Mouse (Mus musculus): ENCODE results near the gene Ceacam9. TPM values are rescaled to one million over a fixed set of nuclear protein-coding genes. Genes with fewer than 3 reads are reported as not detected.
A peak's percentile ranks its signal among the peaks of the same experiment; 100 is the strongest.

Gene Ceacam9
- total and polyA plus RNA-seq, 2 experiments from 2014 or later = not detected

DNA sequence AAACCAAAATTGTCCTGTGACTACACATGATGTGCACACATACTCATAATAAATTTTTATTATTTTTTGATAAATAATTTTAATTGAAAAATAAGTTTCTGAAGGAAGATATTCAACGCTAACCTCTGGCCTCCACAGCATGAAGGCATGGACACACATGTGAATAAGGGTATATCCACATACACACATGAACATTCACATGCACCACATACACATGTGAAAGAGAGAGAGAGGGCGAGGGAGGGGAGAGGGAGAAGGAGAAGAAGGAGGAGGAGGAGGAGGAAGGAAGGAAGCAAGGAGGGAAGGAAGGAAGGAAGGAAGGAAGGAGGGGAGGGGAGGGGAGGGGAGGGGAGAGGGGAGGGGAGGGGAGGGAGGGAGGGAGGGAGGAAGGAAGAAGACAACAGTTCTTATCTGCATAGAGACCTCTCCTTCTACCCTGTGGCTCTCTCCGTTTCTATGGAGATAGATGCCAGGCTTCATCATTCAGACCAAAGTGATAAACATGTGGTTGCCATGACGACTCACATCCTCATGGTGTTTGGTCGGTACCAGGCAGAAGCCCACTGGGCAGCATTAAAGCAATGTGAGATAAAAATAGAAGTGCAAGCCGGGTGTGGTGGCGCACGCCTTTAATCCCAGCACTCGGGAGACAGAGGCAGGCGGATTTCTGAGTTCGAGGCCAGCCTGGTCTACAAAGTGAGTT is 37.3 kb downstream of the Ceacam9 start:
- 69% methylated on average over 10 of the region's 11 CpGs for WGBS
- H3K4me3 ChIP-seq (ENCODE audit: low read depth, low read length) = no peak overlapping the region

DNA sequence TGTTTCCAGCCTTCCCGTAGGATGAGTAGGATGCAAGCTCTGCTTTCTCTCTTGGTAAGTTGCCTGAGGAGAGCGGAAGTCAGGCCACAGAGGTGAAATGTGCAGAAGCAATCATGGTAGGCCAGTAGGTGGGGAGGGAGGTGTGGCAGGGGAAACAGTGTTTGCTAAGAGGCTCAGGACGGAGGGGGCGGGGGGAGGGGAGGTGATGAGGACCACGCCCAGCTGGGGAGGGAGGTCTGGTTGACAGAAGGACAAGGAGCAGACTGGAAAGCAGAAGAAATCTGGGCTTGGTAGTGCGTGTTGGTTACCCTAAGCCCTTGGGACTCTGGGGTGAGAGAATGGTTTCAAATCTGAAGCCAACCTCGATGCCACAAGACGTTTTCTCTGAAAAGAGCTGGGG is 38.6 kb downstream of the Ceacam9 start:
- H3K27ac ChIP-seq (ENCODE audit: low read depth) = peak overlapping the region; percentile 90; the same call in 1 of the 2 replicates
- peak; percentile 38 for ATAC-seq (ENCODE audit: insufficient read depth, low read depth)
- H3K4me3 ChIP-seq (ENCODE audit: low read depth, low read length) = no peak overlapping the region
- no peak; the same call in 1 of the 2 replicates for TF ChIP-seq EP300 (IDR thresholded peaks at IDR 0.05; ENCODE audit: low read depth)
- DNase-seq (ENCODE audit: low spot score) = no peak
- no peaks in the 10 kb centered on the region for H3K9me3 ChIP-seq (replicated peaks; ENCODE audit: control insufficient read depth, low read length)
- 28% methylated on average over 8 of the region's 8 CpGs for WGBS
- H3K27me3 ChIP-seq (ENCODE audit: control insufficient read depth, insufficient read depth, low read length) = no peaks in the 10 kb centered on the region
- no peak overlapping the region for H3K9ac ChIP-seq (replicated peaks; ENCODE audit: low read depth, low read length)
- no peaks in the 10 kb centered on the region for H3K36me3 ChIP-seq (replicated peaks; ENCODE audit: control insufficient read depth, insufficient read depth, low read length)
- H3K4me2 ChIP-seq (ENCODE audit: low read depth, low read length) = no peak overlapping the region
- peaks cover 7% of the 10 kb centered on the region for H3K4me1 ChIP-seq (ENCODE audit: control insufficient read depth, insufficient read depth)

More for the DNA sequence above, 37.3 kb downstream of the Ceacam9 start:
- no peak for TF ChIP-seq CTCF (IDR thresholded peaks at IDR 0.05; ENCODE audit: low read depth)
- no peak for TF ChIP-seq EP300 (IDR thresholded peaks at IDR 0.05; ENCODE audit: low read depth)
- Histone ChIP-seq H3K4me2 (ENCODE audit: low read depth, low read length) (no peak overlapping the region), H3K27me3 (ENCODE audit: control insufficient read depth, insufficient read depth, low read length) (no peaks in the 10 kb centered on the region), H3K36me3 (replicated peaks; ENCODE audit: control insufficient read depth, insufficient read depth, low read length) (no peaks in the 10 kb centered on the region), H3K9ac (replicated peaks; ENCODE audit: low read depth, low read length) (no peak overlapping the region), H3K4me1 (ENCODE audit: control insufficient read depth, insufficient read depth) (peaks cover 7% of the 10 kb centered on the region), H3K27ac (ENCODE audit: low read depth) (no peak overlapping the region), H3K9me3 (replicated peaks; ENCODE audit: control insufficient read depth, low read length) (no peaks in the 10 kb centered on the region)
- DNase-seq (ENCODE audit: low spot score) = no peak
- ATAC-seq (ENCODE audit: insufficient read depth, low read depth) = no peak

DNA sequence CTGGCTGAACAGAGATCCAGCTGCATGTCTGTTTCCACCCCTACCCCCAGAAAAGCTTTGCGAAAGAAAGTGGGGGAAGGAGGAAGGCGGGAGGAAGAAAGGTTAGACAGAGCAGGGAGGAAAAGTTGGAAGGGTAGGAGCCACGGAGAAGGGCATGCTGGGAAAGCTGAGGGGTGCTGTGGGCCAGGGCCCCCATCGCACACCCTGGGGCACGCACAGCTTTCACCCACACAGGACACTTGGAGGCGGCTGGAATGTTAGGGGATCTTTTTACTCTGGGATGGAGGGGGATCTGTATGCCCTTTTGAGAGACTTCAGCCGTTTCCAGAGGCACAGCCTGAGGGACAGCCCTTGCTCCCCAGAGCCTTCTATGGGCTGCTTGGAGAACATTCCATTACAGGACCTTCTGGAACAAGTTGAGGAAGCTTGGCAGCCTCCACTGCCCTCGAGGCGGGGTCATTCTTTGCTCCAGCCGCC is 39.3 kb downstream of the Ceacam9 start:
- Histone ChIP-seq H3K4me3 (ENCODE audit: low read depth, low read length) (no peak overlapping the region), H3K4me1 (ENCODE audit: control insufficient read depth, insufficient read depth) (peaks cover 7% of the 10 kb centered on the region)

DNA sequence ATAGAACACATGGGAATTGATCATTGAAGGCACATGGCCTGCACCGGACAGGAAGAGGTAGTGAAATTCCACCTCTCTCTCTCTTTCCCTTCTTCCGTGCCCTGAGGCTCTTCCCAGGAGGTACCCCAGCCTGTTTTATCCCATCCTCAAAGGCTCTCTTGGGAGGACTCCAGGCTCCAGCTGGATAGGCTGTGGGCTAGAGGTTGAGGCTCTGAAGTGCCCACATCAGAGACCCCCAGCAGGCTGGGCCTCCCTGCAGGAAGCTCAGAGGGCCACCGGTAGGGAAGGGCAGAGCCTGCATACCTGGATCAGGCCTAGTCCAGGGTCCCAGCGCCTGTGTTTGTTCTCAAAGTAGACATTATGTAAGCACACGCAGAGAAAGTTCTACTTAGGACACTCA is 39.9 kb downstream of the Ceacam9 start:
- Histone ChIP-seq H3K36me3 (replicated peaks; ENCODE audit: control insufficient read depth, insufficient read depth, low read length) (no peaks in the 10 kb centered on the region), H3K9me3 (replicated peaks; ENCODE audit: control insufficient read depth, low read length) (no peaks in the 10 kb centered on the region), H3K4me1 (ENCODE audit: control insufficient read depth, insufficient read depth) (peaks cover 7% of the 10 kb centered on the region), H3K27ac (ENCODE audit: low read depth) (peak overlapping the region; percentile 70), H3K9ac (replicated peaks; ENCODE audit: low read depth, low read length) (no peak overlapping the region), H3K4me3 (ENCODE audit: low read depth, low read length) (no peak overlapping the region), H3K27me3 (ENCODE audit: control insufficient read depth, insufficient read depth, low read length) (no peaks in the 10 kb centered on the region), H3K4me2 (ENCODE audit: low read depth, low read length) (no peak overlapping the region)
- ATAC-seq (ENCODE audit: insufficient read depth, low read depth) = peak; percentile 6; the same call in 1 of the 2 replicates
- 50% methylated on average over 5 of the region's 5 CpGs for WGBS
- TF ChIP-seq EP300 (IDR thresholded peaks at IDR 0.05; ENCODE audit: low read depth) = no peak
- TF ChIP-seq CTCF (IDR thresholded peaks at IDR 0.05; ENCODE audit: low read depth) = no peak
- no peak for DNase-seq (ENCODE audit: low spot score)

More for the DNA sequence above, 39.3 kb downstream of the Ceacam9 start:
- H3K27me3 ChIP-seq (ENCODE audit: control insufficient read depth, insufficient read depth, low read length) = no peaks in the 10 kb centered on the region
- peak; percentile 81 for ATAC-seq (ENCODE audit: insufficient read depth, low read depth)
- H3K9ac ChIP-seq (replicated peaks; ENCODE audit: low read depth, low read length) = no peak overlapping the region
- DNase-seq (ENCODE audit: low spot score) = peak; percentile 83
- no peak overlapping the region for H3K4me2 ChIP-seq (ENCODE audit: low read depth, low read length)
- no peaks in the 10 kb centered on the region for H3K36me3 ChIP-seq (replicated peaks; ENCODE audit: control insufficient read depth, insufficient read depth, low read length)
- no peaks in the 10 kb centered on the region for H3K9me3 ChIP-seq (replicated peaks; ENCODE audit: control insufficient read depth, low read length)
- peak overlapping the region; percentile 90 for H3K27ac ChIP-seq (ENCODE audit: low read depth)
- 32% methylated on average over 10 of the region's 10 CpGs for WGBS
- no peak for TF ChIP-seq EP300 (IDR thresholded peaks at IDR 0.05; ENCODE audit: low read depth)
- no peak for TF ChIP-seq CTCF (IDR thresholded peaks at IDR 0.05; ENCODE audit: low read depth)

DNA sequence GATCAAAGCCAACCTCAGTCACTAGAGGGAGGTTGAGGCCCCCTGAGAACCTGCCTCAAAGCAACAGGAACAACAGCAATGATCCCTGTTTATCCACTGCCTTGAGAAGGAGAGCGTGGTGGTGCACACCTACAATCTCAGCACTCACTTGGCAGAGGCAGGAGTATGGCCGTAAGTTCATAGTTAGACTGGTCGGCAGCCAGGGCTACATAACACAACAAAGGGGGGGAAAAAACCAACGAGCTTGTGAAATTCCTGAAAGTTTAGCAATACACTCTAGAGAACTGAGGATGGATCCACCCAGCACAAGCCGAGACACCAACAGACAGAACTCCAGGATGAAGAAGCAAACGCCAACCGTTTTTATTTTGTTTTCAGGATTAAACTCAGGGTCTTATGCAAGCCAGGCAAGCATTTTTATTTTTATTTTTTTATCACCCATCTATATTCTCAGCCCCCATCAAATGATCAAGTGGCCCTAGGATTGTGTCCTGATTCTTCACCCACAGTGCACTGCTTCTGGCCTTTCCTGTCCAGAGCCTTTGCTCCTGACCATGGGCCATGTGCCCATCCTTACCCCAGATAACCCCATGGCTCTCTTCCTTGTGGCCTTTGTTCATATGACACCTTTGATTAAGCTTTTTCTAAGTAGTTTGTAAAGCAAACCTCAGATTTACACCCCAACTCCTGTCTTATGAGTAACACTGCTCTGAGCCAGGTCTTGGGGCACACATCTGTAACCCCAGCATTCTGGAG is 41.9 kb downstream of the Ceacam9 start:
- Histone ChIP-seq H3K36me3 (replicated peaks; ENCODE audit: control insufficient read depth, insufficient read depth, low read length) (no peaks in the 10 kb centered on the region), H3K4me2 (ENCODE audit: low read depth, low read length) (no peak overlapping the region), H3K9ac (replicated peaks; ENCODE audit: low read depth, low read length) (no peak overlapping the region), H3K4me1 (ENCODE audit: control insufficient read depth, insufficient read depth) (peaks cover 7% of the 10 kb centered on the region; the same call in 1 of the 2 replicates), H3K9me3 (replicated peaks; ENCODE audit: control insufficient read depth, low read length) (no peaks in the 10 kb centered on the region), H3K27ac (ENCODE audit: low read depth) (no peak overlapping the region), H3K27me3 (ENCODE audit: control insufficient read depth, insufficient read depth, low read length) (no peaks in the 10 kb centered on the region), H3K4me3 (ENCODE audit: low read depth, low read length) (no peak overlapping the region)
- no peak for TF ChIP-seq CTCF (IDR thresholded peaks at IDR 0.05; ENCODE audit: low read depth)
- no peak for TF ChIP-seq EP300 (IDR thresholded peaks at IDR 0.05; ENCODE audit: low read depth)
- DNase-seq (ENCODE audit: low spot score) = no peak
- ATAC-seq (ENCODE audit: insufficient read depth, low read depth) = no peak
- WGBS = 81% methylated on average over 7 of the region's 7 CpGs

Measured in heart, postnatal 0 days (tissue).